Mouse (Mus musculus) limb, embryonic 14.5 days (tissue): ENCODE measurements at regions not wholly inside any gene's neighbourhood (a gene's known extent, or its start where the extent isn't known, plus 50 kb on each side); places are given as distances from the start of the nearest gene placed in this dataset.

ENCODE experiments used
- ATAC-seq: fragments of 200-750 bp; cut with Nextera tagmentation; 2 replicates; pipeline ENCODE4 v1.8.0; 2017; ENCODE audit warnings: low read depth, moderate number of reproducible peaks, moderate TSS enrichment; ENCODE audit not compliant: low FRiP score
- DNase-seq: peaks from one replicate; pipeline ENCODE4 v3.0.0-alpha.2; 2015; ENCODE audit warnings: low spot score
- H3K27ac ChIP-seq: fragments of 300-500 bp; sonication (generic); replicated peaks from 2 replicates; pipeline ENCODE4 v1.5.1; 2014; ENCODE audit warnings: low read depth, mild to moderate bottlenecking, low read length, moderate library complexity, mixed read lengths
- H3K27me3 ChIP-seq: fragments of 300-500 bp; sonication (generic); 2 replicates; pipeline ENCODE4 v1.6.1; 2014; ENCODE audit warnings: low read length, mixed read lengths; ENCODE audit not compliant: control insufficient read depth, insufficient read depth
- H3K36me3 ChIP-seq: fragments of 300-500 bp; sonication (generic); 2 replicates; pipeline ENCODE4 v1.6.1; 2014; ENCODE audit warnings: mild to moderate bottlenecking, low read length, moderate library complexity, mixed read lengths; ENCODE audit not compliant: control insufficient read depth, insufficient read depth
- H3K4me1 ChIP-seq: fragments of 300-500 bp; sonication (generic); 2 replicates; pipeline ENCODE4 v1.6.1; 2014; ENCODE audit warnings: antibody characterized with exemption, low read length, mixed read lengths; ENCODE audit not compliant: control insufficient read depth, insufficient read depth
- H3K4me2 ChIP-seq: fragments of 300-500 bp; sonication (generic); replicated peaks from 2 replicates; pipeline ENCODE4 v1.6.1; 2014; ENCODE audit warnings: low read depth, mild to moderate bottlenecking, low read length, moderate library complexity; ENCODE audit not compliant: severe bottlenecking
- H3K4me3 ChIP-seq: fragments of 300-500 bp; sonication (generic); replicated peaks from 2 replicates; pipeline ENCODE4 v1.5.1; 2014; ENCODE audit warnings: low read length
- H3K9ac ChIP-seq: fragments of 300-500 bp; sonication (generic); 2 replicates; pipeline ENCODE4 v1.6.1; 2014; ENCODE audit warnings: mild to moderate bottlenecking, low read depth, low read length, moderate library complexity; ENCODE audit not compliant: severe bottlenecking
- H3K9me3 ChIP-seq: fragments of 300-500 bp; sonication (generic); 2 replicates; pipeline ENCODE4 v1.6.1; 2016; ENCODE audit warnings: low read length; ENCODE audit not compliant: control insufficient read depth
- POLR2A ChIP-seq: fragments of 200-500 bp; IDR thresholded peaks from 2 replicates; pipeline ENCODE4 v1.8.0; 2012; ENCODE audit warnings: inconsistent platforms, mild to moderate bottlenecking, moderate library complexity, borderline replicate concordance; ENCODE audit not compliant: insufficient read depth, insufficient read length; ENCODE audit errors: extremely low read depth
- WGBS: fragments of 180-500 bp; shearing (Covaris S2); extraction: QIAGEN DNeasy Blood & Tissue Kit; methylation state at CpG from one replicate; pipeline ENCODE4 v1.1.7; 2014; 5-methylcytosine and 5-hydroxymethylcytosine counted together

DNA sequence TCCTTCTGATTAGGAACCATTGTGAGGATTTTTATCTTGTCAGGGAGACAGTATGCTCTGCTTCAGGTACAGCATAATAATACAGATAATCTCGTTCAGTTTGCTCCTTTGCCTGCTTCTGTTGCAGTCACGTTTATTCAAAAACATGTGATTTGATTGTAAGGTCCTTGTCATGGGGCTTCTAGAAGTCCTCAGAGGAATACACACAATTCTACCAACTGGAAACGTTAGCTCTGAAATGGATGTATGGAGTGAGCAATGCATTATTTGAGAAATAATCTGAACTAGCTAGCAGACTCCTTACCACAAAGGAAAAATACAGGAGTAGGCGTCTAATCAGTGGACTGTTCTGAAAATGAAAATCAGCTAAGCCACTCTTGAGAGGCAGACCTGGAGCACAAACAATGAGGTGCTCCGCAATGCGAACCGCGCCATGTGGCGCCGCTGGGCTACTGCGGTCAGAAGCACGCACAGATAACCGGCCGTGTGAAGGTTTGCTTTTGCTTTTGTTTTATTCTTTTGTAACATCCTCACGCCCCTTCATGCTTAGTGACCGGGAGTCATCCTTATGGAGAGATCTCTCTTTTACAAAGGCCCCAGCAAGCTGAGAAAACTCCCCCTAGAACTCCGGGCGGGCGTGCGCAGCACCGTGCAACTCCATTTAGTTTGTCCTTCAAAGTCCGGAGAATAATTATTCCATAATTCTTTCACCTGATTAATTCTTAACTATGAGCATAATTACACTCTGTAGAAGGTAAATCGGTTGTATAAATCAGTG is 419.7 kb downstream of the Nova1 start:
- DNase-seq (peak; percentile 31), ATAC-seq (peak; percentile 63; the same call in 1 of the 2 replicates)
- Histone ChIP-seq H3K9me3 (no peaks in the 10 kb centered on the region), H3K4me2 (peak overlapping the region; percentile 66), H3K27ac (no peak overlapping the region), H3K27me3 (no peaks in the 10 kb centered on the region), H3K9ac (peak overlapping the region; percentile 58), H3K36me3 (no peaks in the 10 kb centered on the region), H3K4me3 (peak overlapping the region; percentile 47), H3K4me1 (no peaks in the 10 kb centered on the region)
- WGBS: 5% methylated on average over 23 of the region's 23 CpGs
- TF ChIP-seq POLR2A: 0 out of 2 replicates have a peak, but pooled peaks have one; percentile 45

GRCm38 (mm10) chr12:46395245-46395644 is 423.5 kb downstream of the Nova1 start:
- H3K4me1 ChIP-seq: no peaks in the 10 kb centered on the region
- DNase-seq (no peak), ATAC-seq (no peak)
- no peak overlapping the region for H3K9ac ChIP-seq
- no peak overlapping the region for H3K4me3 ChIP-seq
- H3K36me3 ChIP-seq: no peaks in the 10 kb centered on the region
- H3K27me3 ChIP-seq: no peaks in the 10 kb centered on the region
- no peaks in the 10 kb centered on the region for H3K9me3 ChIP-seq
- TF ChIP-seq POLR2A: no peak
- H3K4me2 ChIP-seq: no peak overlapping the region
- 45% methylated on average over 4 of the region's 4 CpGs for WGBS
- no peak overlapping the region for H3K27ac ChIP-seq

DNA sequence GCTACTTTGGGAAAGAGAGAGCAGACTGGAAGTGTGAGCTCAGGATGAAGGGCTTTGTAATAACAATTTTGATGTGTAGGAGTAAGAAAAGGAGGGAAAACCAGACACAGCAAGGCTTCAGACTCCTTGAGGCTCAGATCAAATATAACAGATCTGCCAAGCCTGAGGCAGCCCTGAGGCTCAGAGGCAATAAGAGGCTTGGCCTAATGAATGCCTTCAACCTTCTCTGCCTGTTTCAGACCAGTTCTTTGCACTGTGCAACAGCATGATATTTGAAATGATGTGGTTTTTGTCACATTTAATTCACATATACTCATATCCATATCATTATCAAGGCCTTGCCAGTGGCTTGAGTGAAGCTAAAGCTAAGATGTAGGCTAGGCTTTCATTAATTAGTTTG is 425.0 kb downstream of the Nova1 start:
- Histone ChIP-seq H3K27ac (no peak overlapping the region), H3K4me1 (no peaks in the 10 kb centered on the region), H3K36me3 (no peaks in the 10 kb centered on the region), H3K4me3 (no peak overlapping the region), H3K9me3 (no peaks in the 10 kb centered on the region), H3K9ac (no peak overlapping the region), H3K27me3 (no peaks in the 10 kb centered on the region), H3K4me2 (no peak overlapping the region)
- no peak for TF ChIP-seq POLR2A
- ATAC-seq (no peak), DNase-seq (no peak)

DNA sequence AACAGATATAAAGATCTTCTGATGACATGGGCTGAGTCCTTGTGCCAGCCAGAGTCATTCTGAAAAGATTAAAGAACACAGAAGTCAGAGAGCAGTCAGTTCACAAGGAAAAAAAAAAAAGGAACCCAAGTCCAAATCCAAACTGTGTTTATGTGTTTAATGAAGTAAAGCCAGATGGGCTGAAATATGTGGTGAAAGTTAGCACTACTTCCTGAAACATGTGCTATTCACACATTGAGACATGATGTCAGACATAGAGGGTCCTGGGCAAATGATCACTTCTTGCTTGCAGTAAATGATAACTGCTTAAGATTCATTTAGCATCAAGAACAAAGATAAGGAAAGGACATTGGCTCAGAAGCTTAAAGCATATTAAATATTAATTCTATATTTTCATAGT is 439.8 kb downstream of the Nova1 start:
- Histone ChIP-seq H3K9ac (no peak overlapping the region), H3K4me3 (no peak overlapping the region), H3K36me3 (no peaks in the 10 kb centered on the region), H3K4me1 (no peaks in the 10 kb centered on the region), H3K9me3 (no peaks in the 10 kb centered on the region), H3K4me2 (no peak overlapping the region), H3K27ac (no peak overlapping the region), H3K27me3 (no peaks in the 10 kb centered on the region)
- TF ChIP-seq POLR2A: no peak
- DNase-seq (no peak), ATAC-seq (no peak)

DNA sequence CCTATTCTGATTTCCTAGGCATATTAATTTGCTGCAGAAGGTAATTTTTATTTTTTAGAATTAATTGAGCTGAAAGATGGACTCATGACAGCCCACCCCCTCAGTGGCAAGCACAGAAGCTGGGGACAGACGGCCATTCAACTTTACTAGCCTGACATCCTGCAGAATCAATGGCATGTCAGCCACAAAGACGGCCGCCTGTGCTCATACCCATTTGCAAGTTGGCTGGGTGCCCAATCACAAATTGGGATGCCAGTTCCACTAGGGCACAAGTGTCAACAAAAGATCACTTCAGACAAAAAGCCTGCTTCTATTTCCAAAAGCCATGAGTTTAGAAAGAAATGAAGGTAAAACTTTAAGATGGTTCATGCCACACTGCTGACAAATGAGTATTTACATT is 447.0 kb downstream of the Nova1 start:
- Histone ChIP-seq H3K27ac (no peak overlapping the region), H3K9me3 (no peaks in the 10 kb centered on the region), H3K4me1 (no peaks in the 10 kb centered on the region), H3K27me3 (no peaks in the 10 kb centered on the region), H3K4me3 (no peak overlapping the region), H3K9ac (no peak overlapping the region), H3K36me3 (no peaks in the 10 kb centered on the region), H3K4me2 (no peak overlapping the region)
- DNase-seq (no peak), ATAC-seq (no peak)
- TF ChIP-seq POLR2A: no peak
- WGBS: 47% methylated on average over 3 of the region's 3 CpGs
